Mouse (Mus musculus): ENCODE results near the gene Prlh.

Prlh gene

GRCm38 (mm10) chr1:90952808-90953207 is at the start of gene Prlh:
Gene Prlh, plus strand, starts transcription at chr1:90953108.
- DNase-seq (ENCODE audit: low spot score in 2 of 2) = no peak

- DNase-seq (ENCODE audit: low spot score in 2 of 2) = no peak
Observed at GRCm38 (mm10) chr1:90903211-90903945, 49.5 kb upstream of the Prlh start.

- DNase-seq (ENCODE audit: low spot score in 2 of 2) = peak; percentile 78 to 82
Observed at GRCm38 (mm10) chr1:90903971-90904458, 48.9 kb upstream of the Prlh start.

- DNase-seq (ENCODE audit: low spot score in 2 of 2) = no peak
Observed at GRCm38 (mm10) chr1:90904729-90905404, 48.0 kb upstream of the Prlh start.

- DNase-seq (ENCODE audit: low spot score in 2 of 2) = peak in 1 of 2 experiments; percentile 50
Observed at GRCm38 (mm10) chr1:90906357-90906756, 46.6 kb upstream of the Prlh start.

GRCm38 (mm10) chr1:90909161-90909560 is 43.7 kb upstream of the Prlh start:
- DNase-seq (ENCODE audit: low spot score in 2 of 2) = no peak

- DNase-seq (ENCODE audit: low spot score in 2 of 2) = no peak
Observed at GRCm38 (mm10) chr1:90909631-90910152, 43.2 kb upstream of the Prlh start.

GRCm38 (mm10) chr1:90913231-90913630 is 39.7 kb upstream of the Prlh start:
- no peak for DNase-seq (ENCODE audit: low spot score in 2 of 2)

GRCm38 (mm10) chr1:90914948-90915569 is 37.8 kb upstream of the Prlh start, which contains the start of gene Mlph:
Gene Mlph, plus strand, starts transcription at chr1:90915085.
- peak in 1 of 2 experiments; percentile 57 for DNase-seq (ENCODE audit: low spot score in 2 of 2)

- no peak for DNase-seq (ENCODE audit: low spot score in 2 of 2)
Observed at GRCm38 (mm10) chr1:90917509-90917908, 35.4 kb upstream of the Prlh start.

- DNase-seq (ENCODE audit: low spot score in 2 of 2) = no peak
Observed at GRCm38 (mm10) chr1:90921687-90922086, 31.2 kb upstream of the Prlh start.

- peak; percentile 50 to 54 for DNase-seq (ENCODE audit: low spot score in 2 of 2)
Observed at GRCm38 (mm10) chr1:90926030-90926429, 26.9 kb upstream of the Prlh start.

- DNase-seq (ENCODE audit: low spot score in 2 of 2) = no peak
Observed at GRCm38 (mm10) chr1:90927308-90927707, 25.6 kb upstream of the Prlh start.

GRCm38 (mm10) chr1:90927929-90928574 is 24.9 kb upstream of the Prlh start:
- no peak for DNase-seq (ENCODE audit: low spot score in 2 of 2)

- DNase-seq (ENCODE audit: low spot score in 2 of 2) = peak; percentile 88 to 92
Observed at GRCm38 (mm10) chr1:90928575-90928934, 24.4 kb upstream of the Prlh start.

- peak in 1 of 2 experiments; percentile 40 for DNase-seq (ENCODE audit: low spot score in 2 of 2)
Observed at GRCm38 (mm10) chr1:90933001-90933400, 19.9 kb upstream of the Prlh start.

- no peak for DNase-seq (ENCODE audit: low spot score in 2 of 2)
Observed at GRCm38 (mm10) chr1:90936990-90937389, 15.9 kb upstream of the Prlh start.

- no peak for DNase-seq (ENCODE audit: low spot score in 2 of 2)
Observed at GRCm38 (mm10) chr1:90939980-90940379, 12.9 kb upstream of the Prlh start.

- DNase-seq (ENCODE audit: low spot score in 2 of 2) = no peak
Observed at GRCm38 (mm10) chr1:90945171-90945570, 7.7 kb upstream of the Prlh start.

GRCm38 (mm10) chr1:90947252-90947651 is 5.7 kb upstream of the Prlh start:
- no peak for DNase-seq (ENCODE audit: low spot score in 2 of 2)

GRCm38 (mm10) chr1:90949309-90949708 is 3.6 kb upstream of the Prlh start:
- DNase-seq (ENCODE audit: low spot score in 2 of 2) = no peak

- no peak for DNase-seq (ENCODE audit: low spot score in 2 of 2)
Observed at GRCm38 (mm10) chr1:90951670-90952069, 1.2 kb upstream of the Prlh start.
